Mouse (Mus musculus) splenic B cell, adult 2 months (primary cell): ENCODE data around the gene Pld2.
"Not testable (repeated sequence)": the region's sequence is repeated elsewhere in the genome, so short reads cannot be mapped to it uniquely, and the experiment has no call there.

ENCODE experiments used
- DNase-seq: peaks from one replicate; pipeline ENCODE4 v3.0.0-alpha.2; 2011; ENCODE audit warnings: low read depth, low spot score
- H3K27me3 ChIP-seq: 2 replicates; pipeline ENCODE4 v1.6.1; 2012; ENCODE audit warnings: mild to moderate bottlenecking, low read length, moderate library complexity, mixed read lengths; ENCODE audit not compliant: control insufficient read depth, poor library complexity, insufficient read depth, severe bottlenecking
- H3K36me3 ChIP-seq: 2 replicates; pipeline ENCODE4 v1.6.1; 2012; ENCODE audit warnings: mild to moderate bottlenecking, low read length, moderate library complexity, mixed read lengths; ENCODE audit not compliant: control insufficient read depth, poor library complexity, insufficient read depth, severe bottlenecking

Pld2 gene

GRCm38 (mm10) chr11:70518436-70518835, 21.4 kb upstream of the Pld2 start:
- no peak for DNase-seq
- H3K36me3 ChIP-seq, result no peaks in the 10 kb centered on the region
- H3K27me3 ChIP-seq, result no peaks in the 10 kb centered on the region

- DNase-seq, result no peak
- H3K27me3 ChIP-seq, result no peaks in the 10 kb centered on the region
- H3K36me3 ChIP-seq, result no peaks in the 10 kb centered on the region
Observed at GRCm38 (mm10) chr11:70518923-70519322, 20.9 kb upstream of the Pld2 start, which contains the start of gene Gltpd2. Gene Gltpd2 (plus strand): TSS chr11:70519196.

DNA sequence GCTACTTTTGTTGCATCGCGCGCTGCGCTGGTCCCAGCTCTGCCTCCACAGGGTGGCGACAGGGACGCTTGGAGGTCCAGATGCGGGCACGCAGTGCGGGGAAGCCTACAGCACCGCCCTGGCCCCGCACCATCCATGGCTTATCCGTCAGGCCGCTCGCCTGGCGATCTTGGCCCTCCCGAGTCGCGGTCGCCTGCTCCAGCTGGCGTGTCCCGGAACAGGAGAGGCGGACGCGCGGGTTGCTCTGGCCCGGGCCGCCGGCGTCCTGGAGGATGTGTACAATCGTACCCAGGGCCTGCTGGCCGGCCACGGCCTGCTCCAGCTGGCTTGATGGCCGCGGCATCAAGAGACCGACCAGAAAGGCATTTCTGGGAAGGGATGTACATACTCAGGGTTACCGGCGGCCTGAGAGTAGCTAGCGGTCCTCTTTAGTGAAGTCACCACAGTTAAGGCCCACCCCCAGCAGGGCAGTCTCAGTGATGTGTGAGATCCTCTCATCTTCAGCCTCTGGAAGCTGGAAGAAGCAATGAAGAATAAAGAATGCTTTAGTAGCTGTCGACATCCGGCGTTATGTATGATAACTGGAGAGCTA, 19.6 kb upstream of the Pld2 start:
- Histone ChIP-seq H3K27me3 (no peaks in the 10 kb centered on the region), H3K36me3 (no peaks in the 10 kb centered on the region)
- no peak for DNase-seq

DNA sequence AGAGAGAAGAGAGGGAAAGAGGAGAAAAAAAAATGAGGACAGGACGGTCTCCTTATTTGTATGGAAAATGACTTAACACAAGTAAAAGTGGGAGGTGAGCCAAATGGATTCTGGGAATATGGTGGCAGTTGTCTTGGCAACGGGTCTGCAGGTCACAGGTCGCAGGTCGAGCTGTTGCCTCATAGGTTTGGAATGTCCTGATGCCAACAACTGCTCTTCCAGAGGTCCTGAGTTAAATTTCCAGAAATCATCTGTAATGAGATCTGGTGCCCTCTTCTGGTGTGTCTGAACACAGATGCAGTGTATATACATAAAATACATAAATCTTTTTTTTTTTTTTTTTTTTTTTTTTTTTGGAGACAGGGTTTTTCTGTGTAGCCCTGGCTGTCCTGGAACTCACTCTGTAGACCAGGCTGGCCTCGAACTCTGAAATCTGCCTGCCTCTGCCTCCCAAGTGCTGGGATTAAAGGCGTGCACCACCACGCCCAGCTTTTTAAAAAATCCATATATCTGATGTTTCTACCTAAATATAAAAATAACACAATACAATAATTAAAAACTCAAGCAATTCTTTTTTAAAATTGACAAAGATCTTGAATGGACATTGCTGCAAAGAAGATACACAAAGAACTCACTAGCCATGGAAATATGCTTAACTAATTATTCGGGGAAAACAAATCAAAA, 16.4 kb upstream of the Pld2 start:
- not testable (repeated sequence) for H3K36me3 ChIP-seq, H3K27me3 ChIP-seq, DNase-seq

GRCm38 (mm10) chr11:70524782-70525181, 15.1 kb upstream of the Pld2 start:
- no peak for DNase-seq

GRCm38 (mm10) chr11:70525184-70525678, 14.6 kb upstream of the Pld2 start, which contains the start of gene Psmb6:
Gene Psmb6 (plus strand): TSS chr11:70525367.
- H3K36me3 ChIP-seq, result peaks cover 6% of the 10 kb centered on the region; the same call in 1 of the 2 replicates
- H3K27me3 ChIP-seq, result no peaks in the 10 kb centered on the region; the same call in 1 of the 2 replicates
- DNase-seq, result peak; percentile 97

More at GRCm38 (mm10) chr11:70524782-70525181, 15.1 kb upstream of the Pld2 start:
- H3K27me3 ChIP-seq, result no peaks in the 10 kb centered on the region; the same call in 1 of the 2 replicates
- H3K36me3 ChIP-seq, result peaks cover 6% of the 10 kb centered on the region; the same call in 1 of the 2 replicates

DNA sequence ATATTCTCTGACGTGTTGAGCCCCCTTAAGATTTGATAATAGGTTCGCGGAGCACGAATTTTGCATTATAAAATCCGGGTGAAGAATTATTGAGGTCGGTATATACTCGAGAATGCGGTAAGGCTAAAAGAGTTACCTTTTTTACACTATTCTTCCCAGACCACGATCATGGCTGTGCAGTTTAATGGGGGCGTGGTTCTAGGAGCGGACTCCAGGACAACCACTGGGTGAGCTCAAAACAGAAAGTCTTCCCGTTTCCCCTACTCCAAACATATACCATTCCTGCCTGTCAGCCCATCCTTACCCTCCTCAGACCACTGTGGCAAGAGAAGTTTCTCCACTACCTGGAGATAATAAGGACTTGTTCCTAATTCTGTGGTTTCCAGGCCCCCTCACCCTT, 14.1 kb upstream of the Pld2 start:
- Histone ChIP-seq H3K36me3 (peaks cover 6% of the 10 kb centered on the region; the same call in 1 of the 2 replicates), H3K27me3 (no peaks in the 10 kb centered on the region; the same call in 1 of the 2 replicates)
- DNase-seq, result no peak

DNA sequence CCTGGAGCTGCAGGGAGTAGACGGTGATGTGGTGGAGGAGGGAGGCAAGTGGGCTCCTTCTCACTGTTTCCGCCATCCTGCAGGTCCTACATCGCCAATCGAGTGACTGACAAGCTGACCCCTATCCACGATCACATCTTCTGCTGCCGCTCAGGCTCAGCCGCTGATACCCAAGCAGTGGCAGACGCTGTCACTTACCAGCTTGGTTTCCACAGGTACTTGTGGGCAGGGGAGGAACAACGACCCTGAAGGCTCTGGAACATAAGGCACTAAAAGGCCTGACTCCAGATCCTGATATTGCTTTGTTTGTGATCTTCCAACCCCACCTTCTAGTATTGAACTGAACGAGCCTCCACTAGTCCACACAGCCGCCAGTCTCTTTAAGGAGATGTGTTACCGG, 13.7 kb upstream of the Pld2 start:
- peaks cover 6% of the 10 kb centered on the region; the same call in 1 of the 2 replicates for H3K36me3 ChIP-seq
- DNase-seq, result no peak
- H3K27me3 ChIP-seq, result no peaks in the 10 kb centered on the region; the same call in 1 of the 2 replicates

- H3K36me3 ChIP-seq, result peaks cover 6% of the 10 kb centered on the region; the same call in 1 of the 2 replicates
- H3K27me3 ChIP-seq, result no peaks in the 10 kb centered on the region; the same call in 1 of the 2 replicates
- DNase-seq, result no peak
Observed at GRCm38 (mm10) chr11:70528610-70529009, 11.3 kb upstream of the Pld2 start.

DNA sequence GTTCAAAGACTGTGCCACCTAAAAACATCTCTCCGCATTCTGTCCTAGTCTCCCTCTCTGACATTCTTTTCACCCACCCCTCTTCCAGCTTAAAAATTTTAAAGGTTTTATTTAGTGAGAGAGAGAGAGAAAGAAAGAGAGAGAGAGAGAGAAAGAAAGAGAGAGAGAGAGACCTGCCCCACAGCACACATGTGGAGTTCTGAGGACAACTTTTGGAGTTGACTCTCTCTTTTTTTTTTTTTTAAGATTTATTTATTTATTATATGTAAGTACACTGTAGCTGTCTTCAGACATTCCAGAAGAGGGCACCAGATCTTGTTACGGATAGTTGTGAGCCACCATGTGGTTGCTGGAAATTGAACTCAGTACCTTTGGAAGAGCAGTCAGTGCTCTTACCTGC, 8.8 kb upstream of the Pld2 start:
- not testable (repeated sequence) for DNase-seq, H3K36me3 ChIP-seq

GRCm38 (mm10) chr11:70532839-70533238, 7.0 kb upstream of the Pld2 start, which contains the start of gene Gm40193:
Gene Gm40193 (minus strand): TSS chr11:70532939.
- DNase-seq, result no peak
- Histone ChIP-seq H3K27me3 (no peaks in the 10 kb centered on the region), H3K36me3 (no peaks in the 10 kb centered on the region)

More for the DNA sequence above, 8.8 kb upstream of the Pld2 start:
- H3K27me3 ChIP-seq, result not testable (repeated sequence)

- H3K36me3 ChIP-seq, result no peaks in the 10 kb centered on the region
- H3K27me3 ChIP-seq, result no peaks in the 10 kb centered on the region
- no peak for DNase-seq
Observed at GRCm38 (mm10) chr11:70539423-70539822, 441 bp upstream of the Pld2 start.

- DNase-seq, result no peak
- H3K27me3 ChIP-seq, result no peaks in the 10 kb centered on the region
- H3K36me3 ChIP-seq, result no peaks in the 10 kb centered on the region
Observed at GRCm38 (mm10) chr11:70540928-70541327, 1.1 kb downstream of the Pld2 start.

DNA sequence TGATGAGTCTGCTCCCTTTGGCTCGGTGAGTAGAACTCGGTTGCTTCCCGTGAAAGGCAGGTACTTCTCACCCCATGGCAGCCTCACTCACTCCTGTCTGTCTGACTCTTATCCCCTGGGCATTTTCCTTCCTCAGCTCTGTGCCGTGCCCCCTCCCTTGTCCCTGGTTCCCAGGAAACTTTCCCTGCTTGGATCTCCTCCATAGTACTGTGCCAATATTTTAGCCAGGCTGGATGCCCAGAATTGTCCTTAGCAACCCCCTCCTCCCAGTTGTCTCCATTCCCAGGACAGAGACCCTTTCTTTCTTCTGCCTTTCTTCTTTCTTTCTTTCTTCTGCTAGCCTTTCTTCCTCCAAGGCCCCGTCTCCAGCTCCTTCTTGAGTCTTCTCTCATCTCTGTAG, 1.6 kb downstream of the Pld2 start:
- Histone ChIP-seq H3K27me3 (no peaks in the 10 kb centered on the region), H3K36me3 (no peaks in the 10 kb centered on the region)
- DNase-seq, result no peak

GRCm38 (mm10) chr11:70544496-70544895, 4.6 kb downstream of the Pld2 start:
- DNase-seq, result no peak
- H3K27me3 ChIP-seq, result no peaks in the 10 kb centered on the region
- H3K36me3 ChIP-seq, result no peaks in the 10 kb centered on the region
